Mouse (Mus musculus): ENCODE results near the gene Snx5.

DNA sequence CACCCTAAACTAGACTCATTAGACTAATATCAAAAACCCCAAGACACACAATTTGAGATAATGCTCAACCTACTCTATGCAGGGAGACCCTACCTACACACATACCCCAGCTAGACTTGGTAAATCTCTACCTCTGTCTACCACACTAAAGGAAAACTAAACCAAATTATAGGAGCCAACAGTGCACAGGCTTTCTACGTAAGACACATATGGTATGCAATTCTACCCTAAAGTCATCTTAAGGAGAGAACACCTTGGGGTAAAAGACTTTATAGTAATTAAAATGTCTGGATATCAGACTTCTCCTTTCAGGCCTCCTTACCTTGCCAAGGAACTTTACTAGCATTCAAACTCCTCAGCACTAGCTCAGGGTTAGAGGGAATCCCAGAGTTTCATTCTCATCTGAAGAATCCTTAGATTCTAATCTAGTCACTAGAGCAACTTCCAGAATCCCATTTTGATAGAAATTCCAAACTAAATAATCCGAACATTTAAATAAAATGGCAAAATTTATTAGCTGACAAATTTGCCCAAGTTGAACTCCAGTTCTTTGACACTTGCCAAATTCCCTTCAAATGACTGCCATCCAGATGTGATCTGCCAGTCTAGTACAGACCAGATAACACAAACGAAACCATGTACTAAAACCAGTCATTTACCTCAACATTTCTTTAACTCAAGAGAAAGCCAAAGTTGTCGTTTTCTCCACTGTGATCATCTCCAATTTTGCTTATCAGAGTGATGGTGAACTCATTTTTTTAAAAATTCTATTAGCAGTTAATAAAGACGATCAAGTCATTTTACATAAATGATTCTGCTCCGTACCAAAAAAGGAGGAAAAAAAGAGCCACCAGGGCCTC lies 2.0 kb downstream of the Snx5 start:
- TF ChIP-seq POLR2A (IDR thresholded peaks at IDR 0.05; ENCODE audit: extremely low read depth, insufficient read depth, low read length) (no peak), CTCF (IDR thresholded peaks at IDR 0.05; ENCODE audit: low read depth, low read length) (no peak)

All from liver, adult 2 months (tissue).